Mouse (Mus musculus) spleen, adult 2 months (tissue): ENCODE measurements around the gene Bbc3.

Experiments
- CTCF ChIP-seq: fragments of 200-500 bp; IDR thresholded peaks from 2 replicates; pipeline ENCODE4 v1.5.1; 2011; ENCODE audit warnings: mild to moderate bottlenecking, inconsistent platforms; ENCODE audit not compliant: insufficient read depth, insufficient read length, insufficient replicate concordance; ENCODE audit errors: extremely low read depth
- POLR2A ChIP-seq: fragments of 200-500 bp; IDR thresholded peaks from 2 replicates; pipeline ENCODE4 v1.6.1; 2011; ENCODE audit warnings: low read depth, low read length, inconsistent platforms

DNA sequence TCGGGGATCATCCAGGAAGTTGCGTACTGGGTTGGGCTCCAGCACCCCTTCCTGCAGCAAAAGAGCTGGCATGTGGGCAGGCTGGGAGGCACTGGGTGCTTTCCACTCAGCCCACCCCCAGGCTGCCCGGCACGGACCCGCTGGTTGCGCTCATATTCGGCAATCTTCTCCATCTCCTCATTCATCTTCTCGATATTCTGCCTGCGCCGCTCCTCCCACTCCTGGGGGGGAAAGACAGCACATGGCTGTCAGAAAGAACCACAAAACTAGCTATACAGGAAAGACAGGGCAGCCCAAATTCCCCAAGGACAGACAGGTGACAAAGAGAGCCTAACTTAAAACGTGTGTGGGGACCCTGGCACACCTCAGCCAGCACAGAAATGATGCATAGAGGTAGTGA is 27.5 kb upstream of the Bbc3 start:
- TF ChIP-seq CTCF, result no peak
- no peak for TF ChIP-seq POLR2A
